Mouse (Mus musculus) kidney, adult 9 months (tissue): ENCODE data around the gene Nt5c3b.

Experiments
- DNase-seq: peaks from one replicate; pipeline ENCODE4 v3.0.0; 2022

Nt5c3b gene

GRCm38 (mm10) chr11:100441797-100442196 is at the start of gene Nt5c3b, which contains the start of gene Klhl10:
Gene Nt5c3b, minus strand, starts transcription at chr11:100441808.
Gene Klhl10, plus strand, starts transcription at chr11:100441917.
- no peak for DNase-seq

GRCm38 (mm10) chr11:100490951-100491350 is 49.3 kb upstream of the Nt5c3b start:
- peak; percentile 19 for DNase-seq

- DNase-seq, result peak; percentile 48
Measured at GRCm38 (mm10) chr11:100485801-100486538, 44.4 kb upstream of the Nt5c3b start.

GRCm38 (mm10) chr11:100484461-100484860 is 42.9 kb upstream of the Nt5c3b start:
- no peak for DNase-seq

- DNase-seq, result no peak
Measured at GRCm38 (mm10) chr11:100479152-100479551, 37.5 kb upstream of the Nt5c3b start.

GRCm38 (mm10) chr11:100476281-100476680 is 34.7 kb upstream of the Nt5c3b start:
- DNase-seq, result no peak

GRCm38 (mm10) chr11:100472935-100473295 is 31.3 kb upstream of the Nt5c3b start:
- DNase-seq, result no peak

GRCm38 (mm10) chr11:100472197-100472934 is 30.8 kb upstream of the Nt5c3b start, which contains the start of gene Klhl11:
Gene Klhl11, minus strand, starts transcription at chr11:100472741.
- DNase-seq, result peak; percentile 92

GRCm38 (mm10) chr11:100471352-100472196 is 30.0 kb upstream of the Nt5c3b start:
- no peak for DNase-seq

- DNase-seq, result no peak
Measured at GRCm38 (mm10) chr11:100465833-100466232, 24.2 kb upstream of the Nt5c3b start.

- DNase-seq, result no peak
Measured at GRCm38 (mm10) chr11:100465229-100465792, 23.7 kb upstream of the Nt5c3b start.

- no peak for DNase-seq
Measured at GRCm38 (mm10) chr11:100462699-100463098, 21.1 kb upstream of the Nt5c3b start.

- DNase-seq, result no peak
Measured at GRCm38 (mm10) chr11:100457711-100458110, 16.1 kb upstream of the Nt5c3b start.

GRCm38 (mm10) chr11:100457247-100457646 is 15.6 kb upstream of the Nt5c3b start:
- DNase-seq, result no peak

- DNase-seq, result peak; percentile 45
Measured at GRCm38 (mm10) chr11:100442625-100443024, 1.0 kb upstream of the Nt5c3b start.

- peak; percentile 71 for DNase-seq
Measured at GRCm38 (mm10) chr11:100440691-100441522, 701 bp downstream of the Nt5c3b start.

GRCm38 (mm10) chr11:100437901-100438300 is 3.7 kb downstream of the Nt5c3b start:
- peak; percentile 63 for DNase-seq

GRCm38 (mm10) chr11:100435678-100436246 is 5.8 kb downstream of the Nt5c3b start:
- no peak for DNase-seq

GRCm38 (mm10) chr11:100432002-100432401 is 9.6 kb downstream of the Nt5c3b start:
- no peak for DNase-seq

GRCm38 (mm10) chr11:100430052-100430451 is 11.6 kb downstream of the Nt5c3b start:
- no peak for DNase-seq

- DNase-seq, result no peak
Measured at GRCm38 (mm10) chr11:100428612-100429199, 12.9 kb downstream of the Nt5c3b start.
